Mouse (Mus musculus) hindbrain, embryonic 16.5 days (tissue): ENCODE data around the gene Gcsh. TPM values are rescaled to one million over a fixed set of nuclear protein-coding genes. Genes with fewer than 3 reads are reported as not detected.

Experiments
- ATAC-seq: fragments of 200-750 bp; cut with Nextera tagmentation; 2 replicates; pipeline ENCODE4 v1.8.0; 2017; ENCODE audit warnings: moderate TSS enrichment, moderate library complexity
- H3K27ac ChIP-seq: fragments of 300-500 bp; sonication (generic); 2 replicates; pipeline ENCODE4 v1.5.1; 2014; ENCODE audit warnings: low read depth, mild to moderate bottlenecking, control low read depth, low read length, moderate library complexity
- H3K27me3 ChIP-seq: fragments of 300-500 bp; sonication (generic); replicated peaks from 2 replicates; pipeline ENCODE4 v1.6.1; 2014; ENCODE audit warnings: low read length; ENCODE audit not compliant: control insufficient read depth, insufficient read depth
- H3K36me3 ChIP-seq: fragments of 300-500 bp; sonication (generic); 2 replicates; pipeline ENCODE4 v1.6.1; 2014; ENCODE audit warnings: mild to moderate bottlenecking, low read length, moderate library complexity, mixed read lengths; ENCODE audit not compliant: control insufficient read depth, insufficient read depth
- H3K4me1 ChIP-seq: fragments of 300-500 bp; sonication (generic); 2 replicates; pipeline ENCODE4 v1.6.1; 2014; ENCODE audit warnings: low read depth, low read length; ENCODE audit not compliant: control insufficient read depth, insufficient read depth
- H3K4me2 ChIP-seq: fragments of 300-500 bp; sonication (generic); 2 replicates; pipeline ENCODE4 v1.6.1; 2014; ENCODE audit warnings: mild to moderate bottlenecking, low read length, control low read depth, moderate library complexity
- H3K4me3 ChIP-seq: fragments of 300-500 bp; sonication (generic); 2 replicates; pipeline ENCODE4 v1.5.1; 2014; ENCODE audit warnings: mild to moderate bottlenecking, low read length, control low read depth, moderate library complexity
- H3K9ac ChIP-seq: fragments of 300-500 bp; sonication (generic); 2 replicates; pipeline ENCODE4 v1.6.1; 2014; ENCODE audit warnings: low read depth, mild to moderate bottlenecking, control low read depth, low read length, moderate library complexity
- H3K9me3 ChIP-seq: fragments of 300-500 bp; sonication (generic); 2 replicates; pipeline ENCODE4 v1.6.1; 2014; ENCODE audit warnings: mild to moderate bottlenecking, low read length, moderate library complexity; ENCODE audit not compliant: control insufficient read depth
- WGBS: fragments of 180-500 bp; shearing (Covaris S2); extraction: QIAGEN DNeasy Blood & Tissue Kit; methylation state at CpG from one replicate; pipeline ENCODE4 v1.1.7; 2014; 5-methylcytosine and 5-hydroxymethylcytosine counted together
- polyA plus RNA-seq: library from polyadenylated mRNA; unstranded; fragments of >200 nt; fragmentation: Nextera tagmentation; extraction: Ambion mirVana; gene quantifications from 2 replicates; pipeline ENCODE4 v1.2.1, GENCODE M21; 2015

Gcsh gene
- polyA plus RNA-seq, 1 experiment from 2014 or later: 119 TPM

DNA sequence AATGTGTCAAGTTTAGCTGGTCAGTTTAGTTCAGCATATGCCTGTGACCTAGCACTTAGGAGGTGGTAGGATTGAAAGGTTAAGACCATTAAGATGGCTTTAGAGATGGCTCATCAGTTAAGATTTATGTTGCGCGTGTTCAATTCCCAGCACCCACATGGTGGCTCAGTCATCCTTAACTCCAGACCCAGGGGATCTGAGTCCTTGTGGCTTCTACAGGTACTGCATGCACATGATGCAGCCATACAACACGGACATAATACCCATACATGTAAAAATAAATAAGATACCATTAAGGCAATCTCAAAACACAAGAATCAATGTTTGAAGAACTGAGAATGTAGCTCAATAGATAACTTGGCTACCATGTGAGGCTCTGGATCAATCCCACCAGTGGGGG lies 3.5 kb downstream of the Gcsh start:
- no peak overlapping the region for H3K4me2 ChIP-seq
- 99% methylated on average over 3 of the region's 3 CpGs for WGBS
- peaks cover 2% of the 10 kb centered on the region; the same call in 1 of the 2 replicates for H3K36me3 ChIP-seq
- ATAC-seq: no peak
- no peak overlapping the region for H3K27ac ChIP-seq
- H3K9me3 ChIP-seq: no peaks in the 10 kb centered on the region
- H3K4me3 ChIP-seq: no peak overlapping the region
- peaks cover 8% of the 10 kb centered on the region for H3K4me1 ChIP-seq
- H3K27me3 ChIP-seq: no peaks in the 10 kb centered on the region
- H3K9ac ChIP-seq: no peak overlapping the region

DNA sequence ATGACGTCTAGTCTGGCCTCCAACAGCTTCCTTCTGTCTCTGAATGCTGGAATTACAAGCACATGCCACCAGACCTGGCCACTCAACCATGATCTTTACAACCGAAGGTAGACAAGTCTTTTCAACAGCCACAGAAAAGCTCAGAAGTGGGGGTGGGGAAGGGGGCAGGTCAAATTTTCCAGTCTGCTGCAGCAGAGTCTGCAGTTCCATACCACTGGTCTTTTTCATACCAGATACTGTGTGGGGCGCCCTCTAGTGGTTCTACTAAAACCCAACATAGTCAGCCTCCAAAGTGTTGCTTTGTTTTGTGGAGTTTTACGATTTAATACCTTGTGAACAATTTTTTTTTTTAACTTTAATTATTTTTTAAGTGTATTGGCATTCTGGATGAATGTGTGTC lies 13.2 kb downstream of the Gcsh start:
- H3K36me3 ChIP-seq: 0 out of 2 replicates have a peak, but pooled peaks cover 6% of the 10 kb centered on the region
- no peak overlapping the region for H3K4me2 ChIP-seq
- no peak overlapping the region for H3K9ac ChIP-seq
- no peaks in the 10 kb centered on the region for H3K9me3 ChIP-seq
- no peak overlapping the region for H3K27ac ChIP-seq
- 12% methylated on average over 4 of the region's 4 CpGs for WGBS
- no peak for ATAC-seq
- H3K27me3 ChIP-seq: no peaks in the 10 kb centered on the region
- H3K4me1 ChIP-seq: peaks cover 11% of the 10 kb centered on the region
- H3K4me3 ChIP-seq: no peak overlapping the region

DNA sequence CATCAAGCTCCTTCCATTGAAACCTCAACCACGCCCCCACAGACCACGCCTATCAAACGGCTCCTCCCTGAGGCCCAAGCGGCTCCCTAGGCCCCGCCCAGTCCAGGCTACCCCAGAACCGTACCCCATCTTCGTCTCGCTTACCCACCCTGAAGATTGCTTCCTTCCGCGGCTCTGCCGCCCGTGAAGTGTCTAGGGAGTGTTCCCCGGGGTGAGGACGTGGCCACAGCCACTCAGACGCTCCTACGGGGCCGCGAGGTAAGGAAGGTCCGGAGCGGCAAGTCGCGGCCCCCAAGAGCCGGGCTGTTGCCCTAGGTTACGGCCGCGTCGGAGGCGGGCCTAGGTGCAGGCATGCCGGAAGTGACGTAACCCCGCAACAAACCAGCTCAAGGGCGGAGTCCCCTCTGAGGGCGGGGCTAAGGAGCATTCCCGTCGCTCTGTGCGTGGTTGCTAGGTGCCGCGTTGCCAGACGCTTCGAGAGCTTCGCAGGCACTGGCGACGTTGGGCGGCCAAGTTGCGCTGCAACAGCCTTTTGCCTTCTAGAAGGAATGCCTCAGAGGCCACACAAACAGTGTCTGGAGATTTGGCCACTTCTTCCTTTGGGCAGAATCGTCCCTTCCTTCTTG lies 14.6 kb downstream of the Gcsh start, which contains the start of gene 1700030J22Rik:
TSS of gene 1700030J22Rik (minus strand) at position 329 of the 626 bp plus-strand sequence.
- Histone ChIP-seq H3K4me1 (peaks cover 11% of the 10 kb centered on the region), H3K27ac (peak within 1 kb of the TSS; percentile 81), H3K4me2 (peak within 1 kb of the TSS; percentile 86), H3K36me3 (0 out of 2 replicates have a peak, but pooled peaks cover 6% of the 10 kb centered on the region), H3K4me3 (peak within 1 kb of the TSS; percentile 95), H3K9ac (peak within 1 kb of the TSS; percentile 74), H3K9me3 (no peaks in the 10 kb centered on the region), H3K27me3 (no peaks in the 10 kb centered on the region)
- WGBS: 1% methylated on average over 41 of the region's 46 CpGs
- ATAC-seq: peak; percentile 99

DNA sequence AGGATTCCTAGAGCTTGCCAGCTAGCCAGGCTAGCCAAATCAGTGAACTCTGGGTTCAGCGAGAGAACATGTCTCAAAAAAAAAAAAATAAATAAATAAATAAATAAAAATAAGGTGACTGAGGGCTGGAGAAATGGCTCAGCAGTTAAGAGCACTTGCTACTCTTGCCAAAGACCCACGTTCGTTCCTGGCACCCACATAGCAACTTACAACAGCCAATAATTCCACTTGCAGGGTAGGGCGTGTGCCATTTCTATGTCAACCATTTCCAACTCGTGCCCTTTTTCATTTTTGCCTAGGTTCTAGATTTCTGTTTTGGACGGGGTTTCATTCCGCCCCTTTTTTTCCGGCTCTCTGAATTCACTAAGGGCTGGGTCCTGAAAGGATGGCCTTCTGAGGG lies 15.3 kb downstream of the Gcsh start:
- Histone ChIP-seq H3K9ac (peak overlapping the region; percentile 74), H3K9me3 (no peaks in the 10 kb centered on the region), H3K4me1 (peaks cover 11% of the 10 kb centered on the region), H3K36me3 (0 out of 2 replicates have a peak, but pooled peaks cover 3% of the 10 kb centered on the region), H3K4me2 (peak overlapping the region; percentile 86), H3K4me3 (peak overlapping the region; percentile 95), H3K27me3 (no peaks in the 10 kb centered on the region), H3K27ac (peak overlapping the region; percentile 81)
- WGBS: 33% methylated on average over 8 of the region's 8 CpGs
- no peak; the same call in 1 of the 2 replicates for ATAC-seq

DNA sequence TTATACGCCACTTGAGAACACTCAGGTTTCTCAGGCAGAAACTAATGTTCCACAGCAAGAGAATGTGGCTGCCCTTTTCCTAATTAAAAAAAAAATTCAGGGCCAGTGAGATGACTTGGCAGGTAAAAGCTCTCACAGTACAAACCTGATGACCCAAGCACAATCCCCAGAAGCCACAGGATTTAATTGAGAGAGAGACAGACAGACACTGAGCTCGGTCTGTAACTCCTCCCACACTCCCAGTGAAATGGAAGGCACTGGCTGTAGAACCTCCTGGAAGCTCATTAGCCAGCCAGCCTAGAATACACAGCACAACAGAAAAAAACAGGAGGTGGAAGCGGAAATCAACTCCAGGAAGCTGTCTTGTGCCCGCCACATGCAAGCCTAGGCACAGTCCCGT lies 17.7 kb downstream of the Gcsh start:
- Histone ChIP-seq H3K27me3 (no peaks in the 10 kb centered on the region), H3K27ac (no peak overlapping the region), H3K36me3 (peaks cover 5% of the 10 kb centered on the region; the same call in 1 of the 2 replicates), H3K4me2 (no peak overlapping the region), H3K4me3 (no peak overlapping the region), H3K4me1 (peaks cover 11% of the 10 kb centered on the region), H3K9me3 (no peaks in the 10 kb centered on the region), H3K9ac (no peak overlapping the region)
- no peak for ATAC-seq
- 70% methylated on average over 5 of the region's 5 CpGs for WGBS

DNA sequence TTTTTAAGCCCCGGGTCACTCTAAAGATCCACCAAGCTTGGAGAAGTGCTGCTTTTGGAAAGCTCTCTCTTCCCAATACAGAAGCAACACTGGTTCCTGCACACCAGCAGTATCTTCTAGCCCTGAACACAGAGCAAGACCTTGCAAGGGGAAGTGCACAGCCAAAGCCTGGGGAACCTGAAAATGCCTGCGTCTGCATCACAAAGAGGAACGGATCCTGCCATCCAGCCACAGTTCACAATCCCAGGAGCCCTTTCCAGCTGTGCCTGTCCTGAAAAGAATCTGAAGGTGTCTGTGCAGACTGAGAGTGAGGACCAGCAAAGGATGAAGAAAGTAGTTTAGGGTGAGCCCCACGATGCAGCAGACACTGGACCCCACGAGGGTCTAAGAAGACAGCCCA lies 18.3 kb downstream of the Gcsh start:
- Histone ChIP-seq H3K36me3 (peaks cover 5% of the 10 kb centered on the region; the same call in 1 of the 2 replicates), H3K4me2 (no peak overlapping the region), H3K9me3 (no peaks in the 10 kb centered on the region), H3K4me3 (no peak overlapping the region), H3K9ac (no peak overlapping the region; the same call in 1 of the 2 replicates), H3K27me3 (no peaks in the 10 kb centered on the region), H3K4me1 (peaks cover 11% of the 10 kb centered on the region), H3K27ac (no peak overlapping the region)
- ATAC-seq: no peak
- 38% methylated on average over 5 of the region's 5 CpGs for WGBS

DNA sequence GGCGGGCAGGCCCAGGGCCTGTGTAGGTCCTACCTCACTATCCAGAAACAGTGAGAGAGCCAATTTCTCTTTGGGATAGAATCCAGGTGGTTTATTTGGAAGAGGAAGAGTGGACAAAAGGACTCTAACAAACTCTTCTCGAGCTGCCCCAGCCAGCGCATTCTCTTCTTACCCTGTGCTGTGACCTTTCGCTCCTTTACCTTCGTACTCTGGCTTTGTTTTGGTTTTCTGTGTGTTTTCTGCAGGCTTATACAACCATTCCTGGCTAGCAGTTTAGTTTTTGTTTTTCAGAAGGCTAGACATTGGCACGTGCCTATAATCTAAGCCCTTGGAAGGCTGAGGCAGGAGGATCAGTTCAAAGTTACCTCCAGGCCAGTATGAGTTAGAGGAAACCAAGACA lies 23.8 kb downstream of the Gcsh start:
- Histone ChIP-seq H3K27me3 (no peaks in the 10 kb centered on the region), H3K9me3 (no peaks in the 10 kb centered on the region), H3K9ac (no peak overlapping the region), H3K4me2 (no peak overlapping the region), H3K4me3 (no peak overlapping the region), H3K27ac (no peak overlapping the region), H3K36me3 (peaks cover 5% of the 10 kb centered on the region; the same call in 1 of the 2 replicates), H3K4me1 (no peaks in the 10 kb centered on the region)
- ATAC-seq: no peak
- WGBS: 85% methylated on average over 6 of the region's 6 CpGs

DNA sequence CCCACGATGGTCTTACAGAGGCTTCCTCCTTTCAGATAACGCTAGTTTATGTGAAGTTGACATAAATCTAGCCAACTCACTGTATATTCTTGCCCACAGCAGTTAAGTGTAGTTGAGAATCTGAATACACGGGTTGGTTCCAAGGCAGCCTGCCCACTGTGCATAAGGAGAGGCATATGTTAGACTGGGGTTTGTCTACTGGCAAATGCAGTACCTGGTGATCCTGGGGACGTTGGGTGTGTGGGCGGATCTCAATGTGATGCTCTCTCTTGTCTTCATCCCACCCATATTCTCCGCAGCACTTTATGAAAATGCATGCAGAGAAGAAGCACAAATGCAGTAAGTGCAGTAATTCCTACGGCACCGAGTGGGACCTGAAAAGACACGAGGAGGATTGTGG lies 38.9 kb downstream of the Gcsh start:
- H3K27ac ChIP-seq: no peak overlapping the region
- H3K9ac ChIP-seq: no peak overlapping the region
- H3K36me3 ChIP-seq: peaks cover 35% of the 10 kb centered on the region
- no peak for ATAC-seq
- H3K4me1 ChIP-seq: no peaks in the 10 kb centered on the region
- no peaks in the 10 kb centered on the region for H3K9me3 ChIP-seq
- no peak overlapping the region for H3K4me2 ChIP-seq
- 95% methylated on average over 9 of the region's 9 CpGs for WGBS
- no peaks in the 10 kb centered on the region for H3K27me3 ChIP-seq
- no peak overlapping the region for H3K4me3 ChIP-seq

DNA sequence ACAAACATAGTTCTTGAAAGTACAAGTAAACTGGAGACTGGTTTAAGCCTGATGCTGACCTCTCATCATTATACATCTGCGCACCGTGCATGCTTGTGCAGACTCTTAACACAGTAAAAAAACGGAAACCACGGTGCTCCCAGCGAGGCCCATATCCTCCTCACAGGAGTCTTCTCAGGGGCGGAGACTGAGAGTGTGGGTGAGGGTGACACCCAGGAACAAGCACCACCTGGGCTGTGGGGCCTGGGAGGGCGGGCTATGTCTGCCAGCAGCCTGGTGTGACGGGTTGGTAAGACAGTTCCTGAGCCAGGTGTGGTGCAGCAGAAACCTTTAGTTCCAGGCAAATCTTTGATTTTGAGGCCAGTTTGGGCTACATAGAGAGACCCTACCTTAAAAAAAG lies 40.9 kb downstream of the Gcsh start:
- Histone ChIP-seq H3K4me1 (no peaks in the 10 kb centered on the region), H3K27ac (no peak overlapping the region), H3K9ac (no peak overlapping the region), H3K9me3 (no peaks in the 10 kb centered on the region), H3K36me3 (peaks cover 26% of the 10 kb centered on the region), H3K27me3 (no peaks in the 10 kb centered on the region), H3K4me3 (no peak overlapping the region), H3K4me2 (no peak overlapping the region)
- no peak for ATAC-seq
- 94% methylated on average over 7 of the region's 8 CpGs for WGBS
